Mouse (Mus musculus) thymus, adult 2 months (tissue): ENCODE measurements around the gene Vps37d.

ENCODE experiments used
- CTCF ChIP-seq: fragments of 200-500 bp; IDR thresholded peaks from 2 replicates; pipeline ENCODE4 v1.5.1; 2012; ENCODE audit warnings: mild to moderate bottlenecking, control low read depth, low read length, moderate library complexity, borderline replicate concordance; ENCODE audit not compliant: control insufficient read depth, poor library complexity, insufficient read depth; ENCODE audit errors: extremely low read depth
- POLR2A ChIP-seq: fragments of 200-500 bp; IDR thresholded peaks from 2 replicates; pipeline ENCODE4 v1.6.1; 2012; ENCODE audit warnings: mild to moderate bottlenecking, low read length, control low read depth, moderate library complexity; ENCODE audit not compliant: control insufficient read depth, poor library complexity, insufficient read depth; ENCODE audit errors: extremely low read depth

GRCm38 (mm10) chr5:135113782-135114181 is 35.7 kb upstream of the Vps37d start:
- TF ChIP-seq POLR2A (no peak), CTCF (no peak)
